Mouse (Mus musculus) ES-E14 (cell line): ENCODE results near the gene Gm42742. TPM values are rescaled to one million over a fixed set of nuclear protein-coding genes. Genes with fewer than 3 reads are reported as not detected.

Source experiments
- DNase-seq: peaks from one replicate; pipeline ENCODE4 v3.0.0-alpha.2; 2013; ENCODE audit warnings: low read depth, low spot score
- H3K27ac ChIP-seq: 2 replicates; pipeline ENCODE4 v1.5.1; 2012; ENCODE audit warnings: low read depth, mild to moderate bottlenecking, low read length, moderate library complexity, mixed read lengths; ENCODE audit not compliant: poor library complexity, insufficient read depth, severe bottlenecking
- H3K36me3 ChIP-seq: 2 replicates; pipeline ENCODE4 v1.6.1; 2012; ENCODE audit warnings: mild to moderate bottlenecking, low read length, moderate library complexity, mixed read lengths; ENCODE audit not compliant: control insufficient read depth, poor library complexity, insufficient read depth, severe bottlenecking
- H3K4me1 ChIP-seq, 2 experiments: fragments of 150-350 bp in 1 of 2; sonication (generic) in 1 of 2; 2 replicates each; pipeline ENCODE4 v1.6.1; 2012; ENCODE audit warnings: low read length in 2 of 2, mild to moderate bottlenecking in 1 of 2, mixed read lengths in 1 of 2; ENCODE audit not compliant: control insufficient read depth in 2 of 2, insufficient read depth in 2 of 2, poor library complexity in 1 of 2
- H3K4me3 ChIP-seq, 2 experiments: fragments of 150-350 bp in 1 of 2; sonication (generic) in 1 of 2; 2 replicates each; pipeline ENCODE4 v1.5.1; 2012; ENCODE audit warnings: low read length in 2 of 2, low read depth in 1 of 2, mild to moderate bottlenecking in 1 of 2, mixed read lengths in 1 of 2; ENCODE audit not compliant: insufficient read depth in 1 of 2, poor library complexity in 1 of 2, severe bottlenecking in 1 of 2
- H3K9ac ChIP-seq: 2 replicates; pipeline ENCODE4 v1.6.1; 2012; ENCODE audit warnings: low read depth, mild to moderate bottlenecking, low read length, mixed read lengths; ENCODE audit not compliant: poor library complexity, insufficient read depth, severe bottlenecking
- H3K9me3 ChIP-seq: fragments of 150-350 bp; sonication (generic); 2 replicates; pipeline ENCODE4 v1.6.1; 2012; ENCODE audit warnings: low read depth, mild to moderate bottlenecking, low read length; ENCODE audit not compliant: control insufficient read depth, insufficient read depth
- CHD2 ChIP-seq: IDR thresholded peaks from 2 replicates; pipeline ENCODE4 v1.6.1; 2014; ENCODE audit warnings: mild to moderate bottlenecking, low read depth, low read length, inconsistent platforms
- HCFC1 ChIP-seq: IDR thresholded peaks from 2 replicates; pipeline ENCODE4 v1.6.1; 2012; ENCODE audit warnings: low read length, inconsistent platforms, borderline replicate concordance; ENCODE audit not compliant: insufficient read depth
- MAFK ChIP-seq: IDR thresholded peaks from 2 replicates; pipeline ENCODE4 v1.6.1; 2014; ENCODE audit warnings: mild to moderate bottlenecking, low read depth, low read length, inconsistent platforms; ENCODE audit not compliant: insufficient read depth
- ZC3H11A ChIP-seq: IDR thresholded peaks from 2 replicates; pipeline ENCODE4 v1.6.1; 2012; ENCODE audit warnings: low read depth, mild to moderate bottlenecking, inconsistent platforms, low read length, borderline replicate concordance
- ZNF384 ChIP-seq: IDR thresholded peaks from 2 replicates; pipeline ENCODE4 v1.6.1; 2012; ENCODE audit warnings: low read depth, low read length, inconsistent platforms
- in situ Hi-C, 2 experiments: fragments of 600-800 bp; cut with MboI; formaldehyde crosslinking; loops; one replicate each; pipeline ENCODE4 v1.15.1; 2025; ENCODE audit warnings: low sequenced_read_pairs in 2 of 2, inconsistent platforms in 1 of 2; ENCODE audit not compliant: unreplicated experiment in 2 of 2
- total RNA-seq: library from RNA; depleted of rRNA; stranded (reverse); fragments of 300-350 nt; gene quantifications from 2 replicates; pipeline ENCODE4 v1.2.3, GENCODE M21; 2012; rRNA removed

Gm42742 gene
- total RNA-seq: 23.4 and 38.4 TPM in 2 replicates

DNA sequence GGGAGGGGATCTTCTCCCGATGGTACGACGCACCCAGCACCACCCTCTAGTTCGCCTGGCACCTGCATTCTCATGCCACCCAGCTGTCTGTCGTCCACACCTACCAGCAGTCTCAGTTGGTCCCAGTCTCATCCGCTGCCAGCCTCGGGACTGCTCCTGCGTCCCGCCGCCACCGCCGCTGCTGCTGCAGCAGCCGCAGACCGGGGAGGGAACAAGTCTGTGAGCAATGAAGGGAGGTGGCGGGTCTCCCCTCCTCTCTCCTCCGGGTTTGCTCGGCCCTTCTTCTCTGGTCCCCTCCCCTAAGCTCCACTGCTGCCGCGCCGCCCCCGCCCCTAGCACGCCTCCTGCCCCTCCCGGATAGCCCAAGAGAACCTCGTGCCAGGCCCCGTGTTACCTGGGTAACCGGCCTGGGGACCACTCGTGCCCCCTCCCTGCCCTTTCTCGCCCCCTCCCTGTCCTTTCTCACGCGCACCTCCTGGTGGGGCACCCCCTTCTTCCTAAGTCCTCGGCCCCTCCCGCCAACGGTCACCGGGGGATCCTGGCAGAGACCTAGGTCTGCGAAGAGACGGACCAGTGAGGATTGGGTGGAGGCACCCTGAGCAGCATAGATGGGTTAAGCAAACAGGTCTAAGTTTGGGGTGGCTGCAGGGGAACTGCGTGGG is at the start of gene Gm42742, which contains the start of gene Prrt2:
Gm42742 (minus strand) TSS at position 197 of the 662 bp plus-strand sequence.
Prrt2 (minus strand) TSS at position 311 of the 662 bp plus-strand sequence.
- peak within 1 kb of the TSS; percentile 52 for H3K27ac ChIP-seq
- TF ChIP-seq ZNF384 (no peak), HCFC1 (no peak)
- H3K9ac ChIP-seq: peak within 1 kb of the TSS; percentile 31
- peaks cover 36% of the 10 kb centered on the region for H3K36me3 ChIP-seq
- H3K4me3 ChIP-seq: peak within 1 kb of the TSS; percentile 60 to 62
- peaks cover 5 to 11% of the 10 kb centered on the region in 2 experiments; a peak in 2 of 4 replicates for H3K4me1 ChIP-seq
- in situ Hi-C loops: no loop called here
- H3K9me3 ChIP-seq: no peaks in the 10 kb centered on the region
- no peak for DNase-seq

DNA sequence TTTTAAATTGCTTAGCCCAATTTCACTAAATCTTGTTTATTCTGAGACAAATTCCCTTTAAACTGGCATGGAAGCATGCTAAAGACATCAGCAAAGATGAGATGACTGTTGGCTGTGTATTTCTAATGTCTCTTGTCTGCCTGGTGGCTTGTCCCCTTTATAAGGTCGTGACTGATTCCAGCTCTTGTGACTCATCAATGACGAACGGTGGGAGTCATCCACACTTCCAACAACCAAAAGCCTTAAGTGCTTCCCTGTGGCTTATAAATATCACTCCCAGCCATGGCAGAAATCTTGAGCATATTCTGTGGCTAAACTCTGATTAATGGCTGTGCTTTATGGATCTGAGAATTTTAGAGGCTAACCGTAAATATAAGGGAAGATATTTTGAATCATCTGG is 45.4 kb upstream of the Gm42742 start:
- no peak for DNase-seq
- H3K27ac ChIP-seq: no peak overlapping the region
- H3K9me3 ChIP-seq: no peaks in the 10 kb centered on the region
- in situ Hi-C loops: no loop called here
- no peak overlapping the region for H3K4me3 ChIP-seq
- no peak overlapping the region for H3K9ac ChIP-seq
- no peaks in the 10 kb centered on the region for H3K36me3 ChIP-seq
- H3K4me1 ChIP-seq: peaks cover 0 to 6% of the 10 kb centered on the region in 2 experiments; a peak in 1 of 4 replicates
- TF ChIP-seq ZC3H11A: no peak
- no peak for TF ChIP-seq HCFC1
- no peak for TF ChIP-seq MAFK
- TF ChIP-seq ZNF384: no peak
- no peak for TF ChIP-seq CHD2

- H3K4me3 ChIP-seq: no peak overlapping the region
- H3K27ac ChIP-seq: no peak overlapping the region
- peaks cover 0 to 6% of the 10 kb centered on the region in 2 experiments; a peak in 1 of 4 replicates for H3K4me1 ChIP-seq
- H3K36me3 ChIP-seq: no peaks in the 10 kb centered on the region
- no peak for DNase-seq
- in situ Hi-C loops: no loop called here
- H3K9me3 ChIP-seq: no peaks in the 10 kb centered on the region
- TF ChIP-seq ZC3H11A (no peak), ZNF384 (no peak), HCFC1 (no peak), MAFK (no peak), CHD2 (no peak)
- no peak overlapping the region for H3K9ac ChIP-seq
These were observed 44.6 kb upstream of the Gm42742 start for GRCm38 (mm10) chr7:127065538-127065937.

GRCm38 (mm10) chr7:127055026-127055585 is 34.2 kb upstream of the Gm42742 start:
- in situ Hi-C loops: no loop called here
- H3K27ac ChIP-seq: no peak overlapping the region
- H3K36me3 ChIP-seq: no peaks in the 10 kb centered on the region
- no peaks in the 10 kb centered on the region for H3K4me1 ChIP-seq
- H3K4me3 ChIP-seq: no peak overlapping the region
- H3K9me3 ChIP-seq: no peaks in the 10 kb centered on the region
- DNase-seq: no peak
- no peak overlapping the region for H3K9ac ChIP-seq
- no peak for TF ChIP-seq ZNF384
- no peak for TF ChIP-seq MAFK
- TF ChIP-seq HCFC1: no peak
- no peak for TF ChIP-seq ZC3H11A
- TF ChIP-seq CHD2: no peak
